Mouse (Mus musculus): ENCODE measurements around the gene Smap1.

GRCm38 (mm10) chr1:23842629-23843028 lies 79.5 kb downstream of the Smap1 start:
- no peak for TF ChIP-seq CTCF (IDR thresholded peaks at IDR 0.05; ENCODE audit: extremely low read depth, insufficient read depth, low read length)
- TF ChIP-seq POLR2A (IDR thresholded peaks at IDR 0.05; ENCODE audit: extremely low read depth, insufficient read depth, low read length): no peak
